Mouse (Mus musculus): ENCODE results near the gene Grik4. TPM values are rescaled to one million over a fixed set of nuclear protein-coding genes. Genes with fewer than 3 reads are reported as not detected.

Grik4 gene
- total and polyA plus RNA-seq, 2 experiments from 2014 or later = 9.5 to 17.2 TPM

GRCm38 (mm10) chr9:42688143-42688542 is 256.1 kb downstream of the Grik4 start:
- DNase-seq (ENCODE audit: low spot score) (peak; percentile 61), ATAC-seq (ENCODE audit: low FRiP score) (no peak)
- WGBS = 29% methylated on average over 4 of the region's 4 CpGs
- peak; percentile 78 for TF ChIP-seq CTCF (IDR thresholded peaks at IDR 0.05)
- no peaks in the 10 kb centered on the region for H3K36me3 ChIP-seq (ENCODE audit: insufficient read depth, low read length)
- no peak overlapping the region for H3K9ac ChIP-seq (replicated peaks; ENCODE audit: low read length, poor library complexity, severe bottlenecking)
- H3K4me3 ChIP-seq (ENCODE audit: low read depth, low read length) = no peak overlapping the region
- H3K27me3 ChIP-seq (ENCODE audit: insufficient read depth, low read length) = no peaks in the 10 kb centered on the region
- no peak overlapping the region for H3K27ac ChIP-seq (ENCODE audit: low read depth, low read length)
- no peaks in the 10 kb centered on the region for H3K9me3 ChIP-seq (ENCODE audit: low read length)
- no peaks in the 10 kb centered on the region for H3K4me1 ChIP-seq (ENCODE audit: insufficient read depth, low read length)
- no peak overlapping the region for H3K4me2 ChIP-seq (ENCODE audit: low read depth, low read length, poor library complexity, severe bottlenecking)

GRCm38 (mm10) chr9:42686104-42686503 is 258.2 kb downstream of the Grik4 start:
- TF ChIP-seq CTCF (IDR thresholded peaks at IDR 0.05) = no peak
- Histone ChIP-seq H3K27me3 (ENCODE audit: insufficient read depth, low read length) (no peaks in the 10 kb centered on the region), H3K4me2 (ENCODE audit: low read depth, low read length, poor library complexity, severe bottlenecking) (no peak overlapping the region), H3K4me3 (ENCODE audit: low read depth, low read length) (no peak overlapping the region), H3K9ac (replicated peaks; ENCODE audit: low read length, poor library complexity, severe bottlenecking) (no peak overlapping the region), H3K4me1 (ENCODE audit: insufficient read depth, low read length) (no peaks in the 10 kb centered on the region), H3K9me3 (ENCODE audit: low read length) (no peaks in the 10 kb centered on the region), H3K27ac (ENCODE audit: low read depth, low read length) (no peak overlapping the region), H3K36me3 (ENCODE audit: insufficient read depth, low read length) (no peaks in the 10 kb centered on the region)
- DNase-seq (ENCODE audit: low spot score) = no peak
- 87% methylated on average over 5 of the region's 5 CpGs for WGBS
- no peak for ATAC-seq (ENCODE audit: low FRiP score)

- H3K9ac ChIP-seq (replicated peaks; ENCODE audit: low read length, poor library complexity, severe bottlenecking) = no peak overlapping the region
- WGBS = 70% methylated on average over 5 of the region's 5 CpGs
- no peak overlapping the region for H3K27ac ChIP-seq (ENCODE audit: low read depth, low read length)
- H3K4me1 ChIP-seq (ENCODE audit: insufficient read depth, low read length) = peaks cover 15% of the 10 kb centered on the region
- DNase-seq (ENCODE audit: low spot score) (no peak), ATAC-seq (ENCODE audit: low FRiP score) (no peak)
- H3K36me3 ChIP-seq (ENCODE audit: insufficient read depth, low read length) = no peaks in the 10 kb centered on the region
- no peak for TF ChIP-seq CTCF (IDR thresholded peaks at IDR 0.05)
- H3K4me2 ChIP-seq (ENCODE audit: low read depth, low read length, poor library complexity, severe bottlenecking) = no peak overlapping the region
- no peak overlapping the region for H3K4me3 ChIP-seq (ENCODE audit: low read depth, low read length)
- no peaks in the 10 kb centered on the region for H3K9me3 ChIP-seq (ENCODE audit: low read length)
- H3K27me3 ChIP-seq (ENCODE audit: insufficient read depth, low read length) = no peaks in the 10 kb centered on the region
Observed at GRCm38 (mm10) chr9:42674017-42674412, 270.3 kb downstream of the Grik4 start.

- Histone ChIP-seq H3K4me3 (ENCODE audit: low read depth, low read length) (no peak overlapping the region), H3K4me2 (ENCODE audit: low read depth, low read length, poor library complexity, severe bottlenecking) (no peak overlapping the region), H3K27me3 (ENCODE audit: insufficient read depth, low read length) (no peaks in the 10 kb centered on the region), H3K4me1 (ENCODE audit: insufficient read depth, low read length) (peaks cover 15% of the 10 kb centered on the region), H3K36me3 (ENCODE audit: insufficient read depth, low read length) (no peaks in the 10 kb centered on the region), H3K9ac (replicated peaks; ENCODE audit: low read length, poor library complexity, severe bottlenecking) (no peak overlapping the region), H3K9me3 (ENCODE audit: low read length) (no peaks in the 10 kb centered on the region), H3K27ac (ENCODE audit: low read depth, low read length) (no peak overlapping the region)
- ATAC-seq (ENCODE audit: low FRiP score) (peak; percentile 34; the same call in 1 of the 2 replicates), DNase-seq (ENCODE audit: low spot score) (no peak)
- TF ChIP-seq CTCF (IDR thresholded peaks at IDR 0.05) = no peak
- WGBS = 49% methylated on average over 12 of the region's 12 CpGs
Observed at GRCm38 (mm10) chr9:42673385-42674016, 270.8 kb downstream of the Grik4 start.

- WGBS = 58% methylated on average over 8 of the region's 8 CpGs
- no peaks in the 10 kb centered on the region for H3K9me3 ChIP-seq (ENCODE audit: low read length)
- TF ChIP-seq CTCF (IDR thresholded peaks at IDR 0.05) = no peak
- H3K27ac ChIP-seq (ENCODE audit: low read depth, low read length) = no peak overlapping the region
- no peak overlapping the region for H3K4me3 ChIP-seq (ENCODE audit: low read depth, low read length)
- H3K4me2 ChIP-seq (ENCODE audit: low read depth, low read length, poor library complexity, severe bottlenecking) = no peak overlapping the region
- DNase-seq (ENCODE audit: low spot score) (no peak), ATAC-seq (ENCODE audit: low FRiP score) (no peak)
- H3K27me3 ChIP-seq (ENCODE audit: insufficient read depth, low read length) = no peaks in the 10 kb centered on the region
- H3K9ac ChIP-seq (replicated peaks; ENCODE audit: low read length, poor library complexity, severe bottlenecking) = no peak overlapping the region
- H3K36me3 ChIP-seq (ENCODE audit: insufficient read depth, low read length) = no peaks in the 10 kb centered on the region
- H3K4me1 ChIP-seq (ENCODE audit: insufficient read depth, low read length) = peaks cover 15% of the 10 kb centered on the region
Observed at GRCm38 (mm10) chr9:42672982-42673381, 271.3 kb downstream of the Grik4 start.

GRCm38 (mm10) chr9:42670619-42671018 is 273.7 kb downstream of the Grik4 start:
- Histone ChIP-seq H3K27ac (ENCODE audit: low read depth, low read length) (no peak overlapping the region), H3K36me3 (ENCODE audit: insufficient read depth, low read length) (no peaks in the 10 kb centered on the region), H3K4me1 (ENCODE audit: insufficient read depth, low read length) (peaks cover 15% of the 10 kb centered on the region), H3K27me3 (ENCODE audit: insufficient read depth, low read length) (no peaks in the 10 kb centered on the region), H3K9me3 (ENCODE audit: low read length) (no peaks in the 10 kb centered on the region), H3K9ac (replicated peaks; ENCODE audit: low read length, poor library complexity, severe bottlenecking) (no peak overlapping the region), H3K4me2 (ENCODE audit: low read depth, low read length, poor library complexity, severe bottlenecking) (no peak overlapping the region), H3K4me3 (ENCODE audit: low read depth, low read length) (no peak overlapping the region)
- ATAC-seq (ENCODE audit: low FRiP score) (no peak), DNase-seq (ENCODE audit: low spot score) (peak; percentile 41)
- WGBS = 33% methylated on average over 2 of the region's 2 CpGs
- no peak for TF ChIP-seq CTCF (IDR thresholded peaks at IDR 0.05)
